Mouse (Mus musculus) MEL (cell line): ENCODE measurements around the gene Dlat. TPM values are rescaled to one million over a fixed set of nuclear protein-coding genes. Genes with fewer than 3 reads are reported as not detected.

Source experiments
- DNase-seq: peaks from one replicate; pipeline ENCODE4 v3.0.0; 2011; ENCODE audit warnings: low read depth, low spot score
- H3K27ac ChIP-seq: 2 replicates; pipeline ENCODE4 v1.5.1; 2012; ENCODE audit warnings: low read depth, mild to moderate bottlenecking, control low read depth, low read length, moderate library complexity; ENCODE audit not compliant: control insufficient read depth
- H3K27me3 ChIP-seq, 2 experiments: fragments of 150-350 bp in 1 of 2; sonication (generic) in 1 of 2; 2 replicates each; pipeline ENCODE4 v1.6.1; 2012; ENCODE audit warnings: low read length in 2 of 2, mild to moderate bottlenecking in 2 of 2, improper control_type of control experiment in 1 of 2, moderate library complexity in 1 of 2; ENCODE audit not compliant: insufficient read depth in 2 of 2, control insufficient read depth in 1 of 2
- H3K36me3 ChIP-seq, 2 experiments: 2 replicates each; pipeline ENCODE4 v1.6.1; 2012 to 2014; ENCODE audit warnings: low read length in 2 of 2, improper control_type of control experiment in 1 of 2, inconsistent platforms in 1 of 2, mild to moderate bottlenecking in 1 of 2; ENCODE audit not compliant: insufficient read depth in 2 of 2, control insufficient read depth in 1 of 2
- H3K4me1 ChIP-seq, 2 experiments: fragments of 150-350 bp in 1 of 2; sonication (generic) in 1 of 2; 2 replicates each; pipeline ENCODE4 v1.6.1; 2012; ENCODE audit warnings: low read length in 2 of 2, improper control_type of control experiment in 1 of 2, mild to moderate bottlenecking in 1 of 2; ENCODE audit not compliant: insufficient read depth in 2 of 2, control insufficient read depth in 1 of 2
- H3K4me3 ChIP-seq, 2 experiments: fragments of 150-350 bp in 1 of 2; sonication (generic) in 1 of 2; 2 replicates each; pipeline ENCODE4 v1.5.1; 2012; ENCODE audit warnings: low read depth in 2 of 2, low read length in 2 of 2, mild to moderate bottlenecking in 2 of 2, moderate library complexity in 2 of 2, control low read depth in 1 of 2, improper control_type of control experiment in 1 of 2; ENCODE audit not compliant: control insufficient read depth in 1 of 2, insufficient read depth in 1 of 2
- H3K79me2 ChIP-seq: 2 replicates; pipeline ENCODE4 v1.6.1; 2012; ENCODE audit warnings: mild to moderate bottlenecking, low read length, moderate library complexity; ENCODE audit not compliant: control insufficient read depth, poor library complexity, insufficient read depth
- H3K9ac ChIP-seq: 2 replicates; pipeline ENCODE4 v1.6.1; 2012; ENCODE audit warnings: low read depth, mild to moderate bottlenecking, control low read depth, low read length, moderate library complexity; ENCODE audit not compliant: control insufficient read depth, poor library complexity, severe bottlenecking
- H3K9me3 ChIP-seq: fragments of 150-350 bp; sonication (generic); replicated peaks from 2 replicates; pipeline ENCODE4 v1.6.1; 2012; ENCODE audit warnings: mild to moderate bottlenecking, low read length, improper control_type of control experiment, moderate library complexity; ENCODE audit not compliant: insufficient read depth
- BHLHE40 ChIP-seq: IDR thresholded peaks from 2 replicates; pipeline ENCODE4 v1.6.1; 2012; ENCODE audit warnings: low read depth, mild to moderate bottlenecking, inconsistent platforms, low read length, improper control_type of control experiment, borderline replicate concordance
- CHD1 ChIP-seq: IDR thresholded peaks from 2 replicates; pipeline ENCODE4 v1.6.1; 2012; ENCODE audit warnings: low read depth, mild to moderate bottlenecking, inconsistent platforms, low read length, improper control_type of control experiment
- CTCF ChIP-seq, 3 experiments: IDR thresholded peaks in 2 of 3; conservative IDR thresholded peaks in 1 of 3; 2 replicates each; pipeline ENCODE4 v1.5.1; 2011 to 2012; ENCODE audit warnings: low read length in 3 of 3, low read depth in 2 of 3, mild to moderate bottlenecking in 2 of 3, improper control_type of control experiment in 1 of 3, inconsistent platforms in 1 of 3, mixed read lengths in 1 of 3, moderate library complexity in 1 of 3; ENCODE audit not compliant: control insufficient read depth in 1 of 3, insufficient read depth in 1 of 3, poor library complexity in 1 of 3, severe bottlenecking in 1 of 3
- ELF1 ChIP-seq: IDR thresholded peaks from 2 replicates; pipeline ENCODE4 v1.6.1; 2014; ENCODE audit warnings: low read depth, mild to moderate bottlenecking, inconsistent platforms, low read length, improper control_type of control experiment, moderate library complexity
- ETS1 ChIP-seq: IDR thresholded peaks from 2 replicates; pipeline ENCODE4 v1.6.1; 2012; ENCODE audit warnings: low read depth, mild to moderate bottlenecking, inconsistent platforms, low read length, improper control_type of control experiment, moderate library complexity
- GABPA ChIP-seq: IDR thresholded peaks from 2 replicates; pipeline ENCODE4 v1.6.1; 2012; ENCODE audit warnings: low read depth, mild to moderate bottlenecking, inconsistent platforms, low read length, improper control_type of control experiment, moderate library complexity
- HCFC1 ChIP-seq: IDR thresholded peaks from 2 replicates; pipeline ENCODE4 v1.6.1; 2012; ENCODE audit warnings: low read depth, mild to moderate bottlenecking, inconsistent platforms, low read length, improper control_type of control experiment, moderate library complexity
- JUND ChIP-seq: IDR thresholded peaks from 2 replicates; pipeline ENCODE4 v1.6.1; 2011; ENCODE audit warnings: low read depth, mild to moderate bottlenecking, improper control_type of control experiment, low read length
- KAT2A ChIP-seq: conservative IDR thresholded peaks from 2 replicates; pipeline ENCODE4 v1.6.1; 2012; ENCODE audit warnings: low read depth, low read length, improper control_type of control experiment, inconsistent platforms
- MAX ChIP-seq: IDR thresholded peaks from 2 replicates; pipeline ENCODE4 v1.6.1; 2011; ENCODE audit warnings: low read length, improper control_type of control experiment
- MAZ ChIP-seq: IDR thresholded peaks from 2 replicates; pipeline ENCODE4 v1.6.1; 2012; ENCODE audit warnings: low read depth, mild to moderate bottlenecking, inconsistent platforms, low read length, improper control_type of control experiment
- MEF2A ChIP-seq: IDR thresholded peaks from 2 replicates; pipeline ENCODE4 v1.6.1; 2014; ENCODE audit warnings: low read depth, mild to moderate bottlenecking, inconsistent platforms, low read length, improper control_type of control experiment; ENCODE audit not compliant: poor library complexity, insufficient replicate concordance, severe bottlenecking; ENCODE audit errors: extremely low read depth
- MYC ChIP-seq: IDR thresholded peaks from 2 replicates; pipeline ENCODE4 v1.6.1; 2011; ENCODE audit warnings: low read depth, mild to moderate bottlenecking, low read length, improper control_type of control experiment, moderate library complexity
- POLR2AphosphoS5 ChIP-seq: IDR thresholded peaks from 2 replicates; pipeline ENCODE4 v1.6.1; 2012; ENCODE audit warnings: low read depth, borderline replicate concordance, mild to moderate bottlenecking, inconsistent platforms, low read length, moderate library complexity, mixed read lengths
- RAD21 ChIP-seq: IDR thresholded peaks from 2 replicates; pipeline ENCODE4 v1.6.1; 2011; ENCODE audit warnings: mild to moderate bottlenecking, low read depth, low read length, improper control_type of control experiment
- SMC3 ChIP-seq: IDR thresholded peaks from 2 replicates; pipeline ENCODE4 v1.6.1; 2011; ENCODE audit warnings: low read depth, low read length, improper control_type of control experiment
- UBTF ChIP-seq: IDR thresholded peaks from 2 replicates; pipeline ENCODE4 v1.6.1; 2012; ENCODE audit warnings: low read depth, mild to moderate bottlenecking, inconsistent platforms, low read length, improper control_type of control experiment, moderate library complexity, borderline replicate concordance; ENCODE audit not compliant: insufficient read depth
- USF1 ChIP-seq: IDR thresholded peaks from 2 replicates; pipeline ENCODE4 v1.6.1; 2014; ENCODE audit warnings: low read depth, mild to moderate bottlenecking, inconsistent platforms, low read length, improper control_type of control experiment, moderate library complexity
- ZC3H11A ChIP-seq: IDR thresholded peaks from 2 replicates; pipeline ENCODE4 v1.6.1; 2012; ENCODE audit warnings: low read depth, mild to moderate bottlenecking, inconsistent platforms, low read length, improper control_type of control experiment
- ZMIZ1 ChIP-seq: IDR thresholded peaks from 2 replicates; pipeline ENCODE4 v1.6.1; 2012; ENCODE audit warnings: low read depth, mild to moderate bottlenecking, inconsistent platforms, low read length, improper control_type of control experiment, moderate library complexity
- polyA plus RNA-seq, 2 experiments: library from polyadenylated mRNA; stranded (reverse) in 1 of 2; unstranded in 1 of 2; fragments of >175 nt in 1 of 2; fragments of >200 nt in 1 of 2; gene quantifications; 2 replicates each; pipeline versions ENCODE4 v1.2.1 to v1.2.4; 2012; ENCODE audit warnings: low replicate concordance in 2 of 2, low read depth in 1 of 2; ENCODE audit not compliant: insufficient read length in 2 of 2, insufficient read depth in 1 of 2, missing spikeins in 1 of 2
- total RNA-seq: library from RNA; depleted of rRNA; stranded (reverse); fragments of 300-350 nt; gene quantifications from 2 replicates; pipeline ENCODE4 v1.2.3, GENCODE M21; 2012

The Dlat gene
- total and polyA plus RNA-seq, 3 experiments, result 52.2 to 77.4 TPM; not detected in 1

GRCm38 (mm10) chr9:50679406-50679805 lies 19.8 kb upstream of the Dlat start:
- H3K79me2 ChIP-seq, result no peaks in the 10 kb centered on the region
- no peak for DNase-seq
- TF ChIP-seq USF1 (no peak), HCFC1 (no peak), CTCF (IDR thresholded peaks at IDR 0.05 in 2 of 3, conservative IDR thresholded peaks at IDR 0.05 in 1 of 3; ENCODE audit: control insufficient read depth in 1 of 3, insufficient read depth in 1 of 3, low read depth in 2 of 3, low read length in 3 of 3, poor library complexity in 1 of 3, severe bottlenecking in 1 of 3) (no peak), MEF2A (no peak), ZMIZ1 (no peak), ETS1 (no peak), ZC3H11A (no peak), MAX (no peak), ELF1 (no peak), MYC (no peak), POLR2AphosphoS5 (no peak)
- TF ChIP-seq, all 39 proteins: peak for 0
- no peaks in the 10 kb centered on the region for H3K4me1 ChIP-seq
- H3K9me3 ChIP-seq, result no peaks in the 10 kb centered on the region
- H3K27ac ChIP-seq, result no peak overlapping the region
- no peak overlapping the region for H3K4me3 ChIP-seq
- no peaks in the 10 kb centered on the region for H3K36me3 ChIP-seq
- peaks cover 22 to 29% of the 10 kb centered on the region in 2 experiments for H3K27me3 ChIP-seq
- no peak overlapping the region for H3K9ac ChIP-seq

GRCm38 (mm10) chr9:50674771-50675170 lies 15.2 kb upstream of the Dlat start:
- Histone ChIP-seq H3K27ac (no peak overlapping the region), H3K4me3 (no peak overlapping the region), H3K9ac (no peak overlapping the region), H3K36me3 (no peaks in the 10 kb centered on the region), H3K4me1 (no peaks in the 10 kb centered on the region), H3K79me2 (no peaks in the 10 kb centered on the region), H3K27me3 (peaks cover 11 to 16% of the 10 kb centered on the region in 2 experiments), H3K9me3 (no peaks in the 10 kb centered on the region)
- peak; percentile 12 for DNase-seq
- TF ChIP-seq CTCF (IDR thresholded peaks at IDR 0.05 in 2 of 3, conservative IDR thresholded peaks at IDR 0.05 in 1 of 3; ENCODE audit: control insufficient read depth in 1 of 3, insufficient read depth in 1 of 3, low read depth in 2 of 3, low read length in 3 of 3, poor library complexity in 1 of 3, severe bottlenecking in 1 of 3), result peak in 2 of 3 experiments; percentile 26 to 31; a peak in 3 of 6 replicates
- no peak for TF ChIP-seq ETS1

GRCm38 (mm10) chr9:50670690-50671089 lies 11.1 kb upstream of the Dlat start:
- TF ChIP-seq MAZ (no peak), GABPA (no peak), CHD1 (no peak), MYC (no peak), UBTF (no peak), ETS1 (no peak), BHLHE40 (no peak), ZC3H11A (peak; percentile 75), CTCF (IDR thresholded peaks at IDR 0.05 in 2 of 3, conservative IDR thresholded peaks at IDR 0.05 in 1 of 3; ENCODE audit: control insufficient read depth in 1 of 3, insufficient read depth in 1 of 3, low read depth in 2 of 3, low read length in 3 of 3, poor library complexity in 1 of 3, severe bottlenecking in 1 of 3) (peak; percentile 78 to 88 (median 79)), JUND (no peak), KAT2A (no peak), POLR2AphosphoS5 (no peak), SMC3 (peak; percentile 73), RAD21 (peak; percentile 85), HCFC1 (no peak)
- DNase-seq, result peak; percentile 81
- no peak overlapping the region for H3K9ac ChIP-seq
- H3K79me2 ChIP-seq, result no peaks in the 10 kb centered on the region
- no peak overlapping the region for H3K4me3 ChIP-seq
- no peaks in the 10 kb centered on the region for H3K9me3 ChIP-seq
- no peaks in the 10 kb centered on the region for H3K4me1 ChIP-seq
- H3K36me3 ChIP-seq, result no peaks in the 10 kb centered on the region
- peaks cover 3 to 4% of the 10 kb centered on the region in 2 experiments; a peak in 3 of 4 replicates for H3K27me3 ChIP-seq
- H3K27ac ChIP-seq, result no peak overlapping the region
